Mouse (Mus musculus) bone marrow macrophage, adult 2 months (primary cell): ENCODE results near the gene Rreb1.

ENCODE experiments used
- CTCF ChIP-seq: IDR thresholded peaks from 2 replicates; pipeline ENCODE4 v1.5.1; 2012; ENCODE audit warnings: low read depth, mild to moderate bottlenecking, low read length, moderate library complexity
- POLR2A ChIP-seq: IDR thresholded peaks from 2 replicates; pipeline ENCODE4 v1.6.1; 2012; ENCODE audit warnings: mild to moderate bottlenecking, low read depth, low read length, borderline replicate concordance

GRCm38 (mm10) chr13:37856537-37856936, 78.3 kb downstream of the Rreb1 start:
- TF ChIP-seq CTCF (no peak), POLR2A (no peak)
